Mouse (Mus musculus) lung, postnatal 36 days (tissue): Measurements from ENCODE around the gene Jmjd4.

Experiments used
- DNase-seq: peaks from one replicate; pipeline ENCODE4 v3.0.0; 2022; ENCODE audit warnings: mixed read lengths

Jmjd4 gene

DNA sequence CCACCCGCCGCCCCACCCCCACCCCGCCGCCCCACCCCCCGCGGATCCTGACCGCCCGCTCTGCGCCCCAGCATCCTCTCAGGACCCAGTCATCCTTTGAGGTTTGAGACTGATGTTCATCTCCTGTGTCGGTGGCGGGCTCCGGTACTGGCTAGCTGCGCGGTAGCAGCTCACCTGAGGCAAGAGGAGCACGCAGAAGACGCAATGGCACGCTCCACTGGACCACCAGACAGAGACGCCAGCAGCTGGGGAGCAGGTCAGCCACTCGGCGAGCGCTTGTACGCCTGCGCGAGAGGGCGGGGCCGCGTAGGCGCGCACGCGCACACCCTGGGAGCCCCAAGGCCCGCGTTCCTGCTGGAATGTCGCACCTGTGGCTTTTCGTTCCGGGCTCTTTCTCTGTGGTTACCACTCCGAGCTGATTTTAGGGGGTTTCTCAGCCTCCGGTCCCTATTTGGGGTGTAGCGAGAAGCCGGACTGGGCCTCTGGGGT, at the start of gene Jmjd4:
Jmjd4 (plus strand) TSS at position 305 of the 489 bp plus-strand sequence.
- DNase-seq = peak; percentile 91

DNA sequence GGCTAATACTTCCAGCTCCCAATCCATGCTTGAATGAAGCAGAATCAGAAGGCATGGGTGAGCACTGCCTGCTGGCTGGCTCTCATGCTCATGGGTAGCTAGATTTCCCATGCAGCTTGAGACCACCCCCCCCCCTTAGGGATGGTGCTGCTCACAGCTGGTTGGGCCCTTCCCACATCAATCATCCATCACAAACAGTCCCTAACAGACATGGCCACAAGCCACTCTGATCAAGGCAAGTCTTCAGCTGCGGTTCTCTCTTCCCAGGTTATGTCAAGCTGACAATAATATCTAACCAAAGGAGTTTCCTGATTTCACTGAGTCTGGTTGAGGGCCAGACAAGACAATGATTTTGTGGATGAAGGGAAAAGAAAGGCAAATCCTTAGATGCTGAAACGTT, 49.0 kb upstream of the Jmjd4 start:
- DNase-seq = no peak

DNA sequence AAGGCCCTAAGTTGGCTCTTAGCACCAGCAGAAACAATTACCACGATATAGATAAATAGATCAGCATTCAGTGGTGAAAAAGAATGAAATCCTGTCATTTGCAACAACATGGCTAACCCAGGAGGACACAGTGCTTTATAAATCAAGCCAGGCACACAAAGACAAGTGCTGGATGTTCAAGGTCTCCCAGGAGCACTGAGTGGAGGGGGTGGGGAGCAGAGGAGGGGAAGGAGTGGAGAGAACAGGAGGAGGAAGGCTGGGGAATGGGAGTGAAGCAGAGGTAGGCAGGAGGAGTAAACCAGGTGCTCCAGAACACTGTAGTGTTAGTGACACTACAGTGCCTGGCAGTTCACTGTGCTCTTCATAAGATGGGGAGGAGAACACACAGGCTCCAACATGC, 44.1 kb upstream of the Jmjd4 start:
- DNase-seq = no peak

DNA sequence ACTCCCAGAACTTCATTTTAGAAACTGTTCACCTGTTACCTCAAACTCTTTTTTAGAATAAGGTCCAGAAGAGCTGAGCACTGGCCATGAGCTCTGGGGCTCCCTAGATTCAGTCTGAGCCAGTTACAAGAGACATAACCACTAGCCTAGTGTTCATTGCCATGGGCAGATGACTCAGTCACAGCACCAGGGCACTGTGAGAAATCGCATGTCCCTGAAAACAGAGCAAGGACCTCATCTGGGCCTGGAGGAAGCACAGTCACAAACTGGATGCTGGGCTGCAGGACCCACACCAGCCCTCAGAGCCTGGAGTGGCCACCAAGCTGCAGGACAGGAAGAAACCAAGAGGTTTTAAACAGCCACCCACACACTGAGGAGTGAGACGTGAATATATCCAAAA, 39.0 kb upstream of the Jmjd4 start:
- DNase-seq = no peak

DNA sequence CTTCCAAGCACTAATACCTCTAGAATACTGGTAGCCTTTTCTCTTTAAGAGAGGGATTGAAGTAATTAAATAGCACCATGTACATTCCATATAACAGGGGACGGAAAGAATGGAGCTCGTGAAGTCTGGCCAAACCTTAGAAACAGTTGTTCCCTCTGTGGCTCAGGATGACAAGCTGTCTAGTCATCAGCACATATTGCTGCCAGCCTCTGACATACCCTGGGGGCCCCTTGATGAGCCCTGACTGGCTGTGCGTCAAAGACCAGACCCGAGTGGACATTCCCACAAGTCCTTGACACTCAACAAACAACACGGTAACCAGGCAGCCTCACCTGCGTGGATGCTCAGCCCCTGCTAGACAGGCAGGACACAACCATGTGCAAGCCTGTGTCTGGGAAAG, 37.8 kb upstream of the Jmjd4 start:
- no peak for DNase-seq

DNA sequence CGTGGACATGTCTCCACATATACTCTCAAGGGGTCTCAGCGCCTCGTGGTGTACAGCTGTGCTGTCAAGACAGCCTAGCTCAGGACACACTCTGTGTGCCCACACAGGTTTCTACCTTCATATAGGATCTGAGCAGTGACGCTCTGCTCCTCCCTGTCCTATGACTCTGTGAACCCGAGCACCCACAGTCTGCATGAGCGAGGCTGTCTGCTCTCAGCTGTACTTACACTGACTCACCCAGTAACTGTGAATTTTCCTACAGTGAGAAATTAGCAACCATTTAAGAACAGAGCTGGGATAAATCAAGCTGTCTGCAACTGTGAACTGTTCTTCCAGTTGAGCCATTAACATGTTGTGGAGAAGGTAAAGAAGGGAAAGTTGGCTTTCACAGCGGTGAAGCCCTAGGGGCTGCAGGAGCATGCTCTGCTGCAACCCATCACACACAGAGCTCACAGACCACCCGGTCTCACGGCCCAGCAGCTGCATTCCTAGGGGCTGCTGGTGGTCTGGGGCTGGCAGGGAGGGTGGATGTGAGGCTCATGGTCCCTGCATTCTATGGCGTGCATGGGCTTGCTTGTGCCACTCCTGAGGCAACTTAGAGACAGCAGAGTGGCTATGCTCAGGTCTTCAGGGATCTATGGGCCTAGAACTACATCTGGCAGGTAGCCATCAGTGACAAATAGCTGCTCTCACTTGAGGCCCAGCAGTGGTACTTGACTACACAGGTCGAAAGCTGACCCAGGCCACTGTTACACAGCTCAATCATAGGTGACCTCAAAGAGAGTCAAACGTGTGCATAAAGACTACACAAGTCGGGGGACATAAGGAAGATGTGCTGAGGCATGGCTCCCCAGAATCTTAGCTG, 36.6 kb upstream of the Jmjd4 start:
- DNase-seq = no peak

DNA sequence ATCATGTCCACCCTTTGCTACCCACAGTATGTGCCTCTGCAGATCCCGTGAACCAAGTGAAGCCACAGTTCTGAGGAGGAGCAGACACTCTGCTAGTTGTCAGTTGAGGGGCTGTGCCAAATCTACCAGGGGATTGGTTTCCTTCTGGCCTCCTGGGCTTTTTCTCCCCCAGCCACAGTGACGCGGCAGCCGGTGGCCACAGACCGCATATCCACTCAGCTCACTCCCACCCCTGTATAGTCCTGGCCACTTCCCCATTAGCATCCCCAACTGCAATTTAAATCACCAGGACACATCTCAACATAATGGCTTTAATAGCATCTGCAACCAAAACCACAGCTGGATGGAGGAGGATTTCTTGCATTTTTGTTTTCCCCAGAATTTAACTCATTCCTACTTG, 31.1 kb upstream of the Jmjd4 start:
- peak; percentile 14 for DNase-seq

DNA sequence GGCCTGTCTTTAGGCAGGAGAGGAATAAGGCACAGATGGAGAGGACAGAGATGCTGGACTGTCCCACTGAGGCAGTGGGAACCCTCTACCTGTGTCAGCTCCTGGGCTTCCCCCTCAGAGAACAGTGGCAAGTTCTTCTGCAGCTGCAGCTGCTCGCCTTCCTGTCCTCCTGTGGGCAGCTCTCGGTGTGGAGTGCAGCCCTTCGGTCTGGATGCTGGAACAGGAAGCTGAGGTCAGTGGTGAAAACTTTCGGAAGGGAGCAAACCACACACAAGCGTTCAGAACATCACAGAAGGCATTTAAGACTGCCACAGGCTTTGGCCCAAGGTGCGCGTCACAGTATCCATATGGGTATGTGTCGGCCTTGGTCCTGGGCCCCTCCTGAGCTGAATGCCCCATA, 28.4 kb upstream of the Jmjd4 start:
- DNase-seq = peak; percentile 32

DNA sequence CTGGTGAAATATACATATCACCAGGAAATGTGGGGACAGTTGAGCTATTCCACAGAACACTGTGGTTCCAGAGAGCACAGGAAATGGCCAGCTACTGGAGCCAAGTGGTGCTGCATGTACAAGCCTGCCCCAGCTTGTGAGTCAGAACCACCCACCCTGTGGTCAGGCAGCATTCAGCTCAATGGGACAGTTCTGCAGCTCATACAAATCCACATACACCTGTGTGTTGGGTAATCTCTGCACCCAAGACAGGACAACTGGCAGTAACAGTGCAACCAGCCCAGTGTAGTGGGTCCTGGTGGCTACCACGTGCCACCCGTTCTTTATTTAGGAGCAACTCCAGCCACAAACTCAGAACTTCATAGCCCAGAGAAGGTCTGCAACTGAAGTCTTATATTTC, 27.9 kb upstream of the Jmjd4 start:
- peak; percentile 17 for DNase-seq

DNA sequence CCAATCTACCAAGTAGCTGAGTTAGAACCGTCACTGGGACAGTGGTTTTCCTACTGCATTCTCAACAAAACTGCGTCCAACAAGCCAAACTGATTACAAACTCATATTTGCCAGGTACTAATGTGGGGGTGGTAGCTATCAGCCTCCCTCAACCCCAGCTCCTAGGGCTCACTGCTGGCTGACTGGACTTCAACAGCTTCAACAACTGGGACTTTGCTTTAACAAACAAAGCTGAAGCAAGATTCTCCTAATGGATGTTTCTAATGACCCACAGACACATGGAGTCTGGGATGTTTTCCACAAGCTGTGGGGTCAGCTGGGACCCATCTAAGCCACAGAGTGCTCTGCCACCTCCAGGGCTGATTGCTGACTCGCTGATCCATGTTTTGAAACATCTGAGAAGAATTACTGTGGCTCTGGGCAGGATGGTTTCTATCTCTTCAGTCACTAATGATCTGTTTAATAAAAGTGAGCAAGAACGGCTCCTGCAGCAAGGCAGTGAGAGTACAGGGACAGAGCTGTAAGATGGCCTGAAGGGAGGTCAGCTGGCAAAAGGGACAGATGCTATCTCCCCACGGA, 26.7 kb upstream of the Jmjd4 start:
- DNase-seq = peak; percentile 38

DNA sequence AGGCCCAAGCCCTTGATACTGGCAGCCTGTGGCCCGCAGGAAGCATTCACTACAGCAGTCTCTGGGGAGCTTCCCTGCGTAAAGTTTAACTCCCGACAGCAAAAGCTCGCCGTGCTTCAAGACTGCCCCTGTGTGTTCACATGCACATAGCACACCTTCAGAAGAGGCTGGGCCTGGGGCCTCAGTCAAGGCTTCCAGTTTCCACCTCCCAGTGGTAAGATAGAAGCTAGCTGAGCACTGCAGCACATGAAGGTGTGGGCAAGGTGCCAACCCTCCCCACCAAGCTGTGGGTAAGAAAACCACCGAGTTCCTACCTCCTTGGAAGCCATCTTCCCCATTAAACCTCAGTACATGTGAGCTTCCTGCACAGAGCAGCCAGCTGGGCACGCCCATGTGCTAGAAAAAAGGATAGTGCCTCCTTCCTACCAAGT, 24.2 kb upstream of the Jmjd4 start:
- DNase-seq = peak; percentile 41

DNA sequence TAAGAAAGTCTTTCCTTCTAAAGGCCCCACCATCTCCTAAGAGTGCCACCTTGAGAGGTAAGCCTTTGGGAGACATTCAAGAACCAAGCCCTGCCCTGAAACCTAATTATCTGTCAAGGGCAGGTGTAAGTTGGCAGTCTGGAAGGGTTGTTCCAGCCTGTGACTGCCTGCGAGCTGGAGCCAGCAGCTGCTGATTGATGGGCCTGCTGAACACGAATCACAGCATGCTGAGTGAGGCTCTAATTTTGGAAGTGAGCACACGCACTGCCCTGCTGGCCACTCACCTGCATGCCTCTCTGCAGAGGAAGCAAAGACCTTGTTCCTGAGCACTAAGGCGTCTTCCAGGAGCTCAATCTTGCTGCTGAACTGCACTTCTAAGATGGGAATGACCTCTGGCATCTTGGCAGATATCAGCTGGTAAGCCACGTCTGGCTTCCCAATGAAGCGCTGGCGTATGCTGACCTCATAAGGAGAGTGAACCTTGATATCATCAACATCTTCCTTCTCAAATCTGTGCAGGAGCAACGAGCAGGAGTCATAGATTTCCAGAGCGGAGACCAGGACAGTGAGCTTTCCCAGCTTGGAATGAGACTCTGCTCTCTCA, 21.7 kb upstream of the Jmjd4 start:
- DNase-seq = no peak

DNA sequence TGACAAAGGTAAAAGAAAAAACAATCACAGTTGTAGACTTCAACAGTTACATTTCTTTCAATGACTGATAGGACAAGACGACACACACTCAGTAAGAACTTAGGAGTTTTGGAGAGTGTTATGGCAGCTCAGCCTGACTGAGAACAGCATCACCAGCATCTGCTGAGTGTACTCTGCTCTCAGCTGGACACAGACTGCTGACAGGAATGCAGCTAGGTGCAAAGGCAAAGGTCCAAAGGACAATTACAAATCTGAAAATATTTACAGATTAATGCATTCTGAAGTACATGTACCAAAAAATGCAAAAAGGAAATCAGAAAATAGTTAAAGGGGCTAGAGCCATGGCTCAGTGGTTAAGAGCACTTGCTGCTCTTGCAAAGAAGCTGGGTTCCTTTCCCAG, 19.9 kb upstream of the Jmjd4 start:
- DNase-seq = no peak

DNA sequence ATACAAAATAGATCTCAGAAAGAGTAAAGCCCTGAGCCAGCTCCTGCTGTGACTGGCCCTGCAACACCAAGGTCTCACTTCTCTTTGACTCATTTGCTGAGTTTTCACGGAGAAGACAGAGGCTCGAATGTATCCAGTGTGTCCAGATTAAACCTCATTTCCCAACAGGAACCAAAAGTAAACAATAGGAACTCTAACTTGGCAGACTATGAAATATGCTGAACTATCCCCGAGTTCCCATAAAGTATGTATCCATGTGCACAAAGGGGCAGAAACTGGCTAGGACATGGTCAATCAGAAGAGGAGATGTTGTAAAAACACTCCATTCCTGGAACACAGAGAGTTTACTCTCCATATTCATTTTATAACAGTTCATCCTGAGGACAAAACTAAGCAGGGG, 17.6 kb upstream of the Jmjd4 start:
- no peak for DNase-seq

DNA sequence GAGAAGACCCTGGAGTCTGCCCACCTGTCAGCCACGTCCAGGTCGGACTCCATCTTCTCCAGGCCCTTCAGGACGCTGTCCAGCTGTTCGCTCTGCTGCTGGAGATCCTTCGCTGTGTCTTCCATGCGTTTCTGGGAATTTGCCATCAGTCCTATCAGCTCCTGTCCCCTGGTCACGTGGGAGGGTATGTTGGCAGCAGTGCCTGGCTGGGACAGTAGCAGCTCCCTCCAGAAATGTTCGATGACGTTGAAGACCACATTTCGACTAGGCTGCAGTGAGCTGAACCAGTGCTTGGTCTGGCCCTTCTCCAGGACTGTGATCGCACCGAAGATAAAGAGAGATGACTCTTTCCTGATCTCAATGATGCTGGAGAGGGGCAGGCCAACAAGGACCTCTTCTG, 11.9 kb upstream of the Jmjd4 start:
- DNase-seq = no peak

DNA sequence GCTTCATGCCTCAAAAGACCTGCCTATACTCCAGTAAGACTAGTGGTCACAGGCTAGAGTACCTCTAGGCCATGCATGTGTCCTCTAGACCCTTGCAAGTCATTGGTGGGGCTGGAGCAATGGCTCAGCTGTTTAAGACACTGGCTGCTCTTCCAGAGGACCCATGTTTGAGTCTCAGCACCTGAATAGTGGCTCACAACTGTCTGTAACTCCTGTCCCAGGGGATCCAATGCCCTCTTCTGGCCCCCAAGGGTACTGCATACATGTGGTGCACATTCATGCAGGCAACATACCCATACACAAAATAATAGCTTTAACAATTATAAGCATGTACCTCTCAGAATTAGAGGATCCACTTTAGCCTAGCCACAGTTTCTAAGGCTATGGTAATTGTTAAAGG, 6.7 kb upstream of the Jmjd4 start:
- DNase-seq = no peak

DNA sequence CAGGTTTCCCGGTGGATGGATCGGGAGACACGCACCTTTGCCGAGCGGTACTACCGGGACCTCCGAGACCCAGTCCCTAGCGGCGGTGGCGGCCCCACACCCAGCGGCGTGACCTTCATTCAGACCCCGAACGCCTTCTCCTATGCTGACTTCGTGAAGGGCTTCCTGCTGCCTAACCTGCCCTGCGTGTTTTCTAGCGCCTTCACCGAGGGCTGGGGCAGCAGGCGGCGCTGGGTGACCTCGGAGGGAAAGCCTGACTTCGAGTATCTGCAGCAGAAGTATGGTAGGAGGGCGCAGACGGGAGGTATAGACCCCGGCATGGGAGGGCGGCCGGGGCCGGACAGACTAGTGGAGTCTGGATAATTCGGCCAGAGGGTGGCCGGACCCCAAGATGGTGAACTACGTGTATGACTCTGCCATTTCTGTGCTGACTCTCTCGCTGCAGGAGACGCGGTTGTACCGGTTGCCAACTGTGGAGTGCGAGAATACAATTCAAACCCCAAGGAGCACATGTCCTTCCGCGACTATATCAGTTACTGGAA, 456 bp downstream of the Jmjd4 start:
- DNase-seq = no peak

DNA sequence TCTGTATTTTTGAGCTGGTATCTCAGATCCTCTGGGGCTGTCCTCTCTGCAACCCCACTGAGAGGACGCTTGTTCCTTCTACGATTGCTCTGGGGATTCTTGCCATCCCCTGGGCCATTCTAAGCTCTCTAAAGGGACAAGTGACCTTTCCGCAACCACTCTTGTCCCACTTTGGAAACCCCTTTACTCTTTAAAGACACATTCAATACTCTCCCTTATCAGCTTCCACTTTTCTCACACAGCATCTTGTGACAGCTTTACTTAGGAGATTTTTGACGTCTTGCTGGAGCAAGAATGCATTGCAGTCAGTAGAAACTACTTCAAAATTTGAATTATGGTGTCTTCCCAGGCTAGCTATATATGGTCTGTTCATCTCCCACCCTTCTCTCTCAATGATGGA, 1.2 kb downstream of the Jmjd4 start, which contains the start of gene Snap47:
Snap47 (minus strand) TSS at position 101 of the 400 bp plus-strand sequence.
- no peak for DNase-seq

DNA sequence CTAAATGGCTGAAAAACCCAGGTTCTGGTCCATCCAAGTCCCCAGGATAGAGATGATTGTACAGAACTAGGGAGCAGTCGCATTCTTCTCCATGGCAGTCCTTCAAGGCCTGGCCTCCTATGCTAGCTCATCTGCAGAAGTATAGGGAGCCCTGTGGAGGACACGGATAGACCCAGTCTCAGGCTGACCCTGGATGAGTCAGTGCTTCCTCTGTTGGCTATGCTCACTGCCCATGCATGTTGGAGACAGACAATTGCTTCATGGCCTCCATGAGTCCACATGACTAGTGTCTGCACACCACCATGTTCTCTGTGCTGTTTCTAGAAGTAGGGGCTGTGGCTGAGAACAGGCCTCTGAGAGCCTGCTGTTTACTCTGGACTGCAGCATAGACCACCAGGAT, 6.5 kb downstream of the Jmjd4 start:
- DNase-seq = no peak

DNA sequence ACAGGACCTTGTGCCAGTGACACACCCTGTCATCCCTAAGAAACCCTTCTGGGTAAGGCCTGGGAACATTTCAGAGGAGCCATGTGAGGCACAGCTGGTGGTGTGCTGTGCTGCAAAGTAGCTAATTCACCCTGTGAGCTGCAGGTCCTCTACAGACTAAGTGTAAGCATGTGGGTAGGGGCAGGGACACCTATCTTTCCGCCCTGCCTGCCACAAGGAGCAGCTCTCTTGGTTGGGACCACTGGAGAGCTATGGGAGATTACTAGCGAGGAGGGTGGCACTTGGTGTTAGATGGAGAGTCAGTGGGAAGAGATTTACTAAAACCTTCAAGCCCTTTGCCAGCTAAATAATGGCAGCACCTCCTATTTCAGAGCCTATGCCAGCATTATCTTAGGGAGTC, 7.0 kb downstream of the Jmjd4 start:
- no peak for DNase-seq

DNA sequence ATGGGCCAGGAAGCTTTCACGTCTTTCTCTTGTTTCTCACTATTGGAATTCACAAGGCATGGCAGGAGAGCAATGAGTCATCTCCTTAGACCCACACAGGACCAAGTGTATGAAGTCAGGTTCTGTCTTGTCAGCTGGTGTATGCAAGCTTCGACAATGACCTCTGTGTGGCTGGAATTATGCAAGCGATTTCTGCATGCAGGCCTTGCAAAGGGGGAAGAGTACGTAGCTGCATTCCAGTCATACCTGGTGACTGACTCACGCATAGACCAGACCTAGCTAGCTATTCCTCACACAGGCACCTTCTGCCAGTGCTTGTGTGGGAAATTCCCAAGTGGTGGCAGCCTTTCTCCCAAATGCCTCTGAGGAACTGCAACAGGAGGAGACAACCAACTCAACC, 9.1 kb downstream of the Jmjd4 start:
- peak; percentile 90 for DNase-seq

DNA sequence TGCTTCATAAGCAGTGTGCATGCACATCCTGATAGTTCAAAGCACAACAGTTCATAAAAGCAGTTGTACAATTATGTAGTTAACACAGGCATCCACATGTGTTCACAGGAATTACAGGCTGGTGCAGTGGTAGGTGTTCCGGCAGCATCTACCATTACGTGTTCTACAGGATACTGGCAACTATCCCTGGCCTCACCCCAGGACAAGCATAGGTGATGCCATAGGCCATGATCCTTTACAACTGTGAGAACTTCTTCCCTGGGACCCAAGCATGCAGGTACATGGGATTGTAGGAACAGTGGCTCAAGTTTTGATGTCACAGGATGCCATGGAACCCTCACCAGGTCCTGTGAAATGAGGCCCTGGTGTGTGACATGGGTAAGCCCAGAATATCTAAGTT, 10.6 kb downstream of the Jmjd4 start:
- DNase-seq = no peak

DNA sequence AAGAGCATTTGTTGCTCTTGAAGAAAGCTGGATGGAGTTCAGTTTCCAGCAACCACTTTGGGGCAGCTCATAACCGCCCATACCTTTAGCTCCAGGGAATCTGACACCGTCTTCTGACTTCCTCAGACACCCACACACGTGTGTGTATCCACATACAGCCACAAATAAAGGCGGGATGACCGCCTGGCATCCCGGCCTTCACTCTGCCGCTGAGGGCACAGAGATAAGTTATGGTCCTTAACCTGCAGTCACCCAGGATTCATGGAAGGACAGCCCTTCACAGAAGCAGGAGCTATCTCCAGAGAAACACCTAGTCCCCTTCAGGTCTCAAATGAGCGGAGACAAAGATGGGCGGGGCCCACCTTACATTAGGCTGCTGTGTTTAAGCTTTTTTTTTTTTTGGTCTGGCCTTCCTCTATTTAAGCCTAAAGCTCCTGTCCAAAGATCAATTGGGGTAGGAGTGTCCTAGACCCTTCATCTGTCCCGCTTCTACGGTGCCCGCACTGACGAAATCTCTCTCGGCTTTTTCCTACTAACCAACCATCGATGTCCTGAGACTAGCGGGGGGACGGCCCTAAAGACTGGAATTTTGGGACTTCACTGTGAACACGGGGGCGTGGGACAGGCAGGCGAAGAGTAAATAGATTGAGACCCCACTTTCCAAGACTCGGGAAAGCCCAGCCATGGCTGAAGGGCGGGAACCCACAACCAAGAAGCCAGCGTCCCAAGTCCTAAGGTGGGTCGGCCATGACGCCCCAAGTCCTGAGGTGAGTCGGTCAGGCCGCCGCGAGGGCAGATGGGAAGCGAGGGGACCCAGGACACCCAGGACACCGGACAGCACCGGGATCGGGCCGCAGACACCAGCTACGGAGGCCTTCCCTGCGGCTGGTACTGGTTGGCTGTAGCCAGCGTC, 21.8 kb downstream of the Jmjd4 start:
- DNase-seq = peak; percentile 9
